Mouse (Mus musculus) forebrain, postnatal 0 days (tissue): Measurements from ENCODE around the gene T2. TPM values are rescaled to one million over a fixed set of nuclear protein-coding genes. Genes with fewer than 3 reads are reported as not detected.

Experiments
- ATAC-seq: fragments of 200-750 bp; cut with Nextera tagmentation; 2 replicates; pipeline ENCODE4 v1.8.0; 2017; ENCODE audit warnings: mild to moderate bottlenecking, moderate library complexity
- DNase-seq: peaks from one replicate; pipeline ENCODE4 v3.0.0-alpha.2; 2015
- H3K27ac ChIP-seq: fragments of 300-500 bp; sonication (generic); 2 replicates; pipeline ENCODE4 v1.5.1; 2014; ENCODE audit warnings: low read depth, mild to moderate bottlenecking, antibody characterized with exemption, low read length, moderate library complexity, mixed read lengths
- H3K27me3 ChIP-seq: fragments of 300-500 bp; sonication (generic); 2 replicates; pipeline ENCODE4 v1.6.1; 2014; ENCODE audit warnings: mild to moderate bottlenecking, low read length, mixed read lengths; ENCODE audit not compliant: insufficient read depth
- H3K36me3 ChIP-seq: fragments of 300-500 bp; sonication (generic); 2 replicates; pipeline ENCODE4 v1.6.1; 2014; ENCODE audit warnings: mild to moderate bottlenecking, moderate library complexity; ENCODE audit not compliant: insufficient read depth
- H3K4me1 ChIP-seq: fragments of 300-500 bp; sonication (generic); 2 replicates; pipeline ENCODE4 v1.6.1; 2014; ENCODE audit warnings: antibody characterized with exemption; ENCODE audit not compliant: insufficient read depth
- H3K4me2 ChIP-seq: fragments of 300-500 bp; sonication (generic); 2 replicates; pipeline ENCODE4 v1.6.1; 2014; ENCODE audit warnings: low read depth, mild to moderate bottlenecking, moderate library complexity
- H3K4me3 ChIP-seq: fragments of 300-500 bp; sonication (generic); 2 replicates; pipeline ENCODE4 v1.5.1; 2014; ENCODE audit warnings: low read depth, low read length, mixed read lengths
- H3K9ac ChIP-seq: fragments of 300-500 bp; sonication (generic); 2 replicates; pipeline ENCODE4 v1.6.1; 2014; ENCODE audit warnings: mild to moderate bottlenecking
- H3K9me3 ChIP-seq: fragments of 300-500 bp; sonication (generic); 2 replicates; pipeline ENCODE4 v1.6.1; 2016; ENCODE audit warnings: low read length
- CTCF ChIP-seq: sonication (generic); IDR thresholded peaks from 2 replicates; pipeline ENCODE4 v1.5.1; 2016; ENCODE audit warnings: antibody characterized with exemption, control low read depth, low read depth
- WGBS: fragments of 180-500 bp; shearing (Covaris S2); extraction: QIAGEN DNeasy Blood & Tissue Kit; methylation state at CpG from one replicate; pipeline ENCODE4 v1.1.7; 2014; 5-methylcytosine and 5-hydroxymethylcytosine counted together
- polyA plus RNA-seq: library from polyadenylated mRNA; unstranded; fragments of >200 nt; fragmentation: Nextera tagmentation; extraction: Ambion mirVana; gene quantifications from 2 replicates; pipeline ENCODE4 v1.2.1, GENCODE M21; 2015
- total RNA-seq: library from RNA; depleted of rRNA; stranded (reverse); fragments of >200 nt; gene quantifications from 2 replicates; pipeline ENCODE4 v1.2.3, GENCODE M21; 2014

T2 gene
- total and polyA plus RNA-seq, 2 experiments from 2014 or later = 0.51 to 1.8 TPM

DNA sequence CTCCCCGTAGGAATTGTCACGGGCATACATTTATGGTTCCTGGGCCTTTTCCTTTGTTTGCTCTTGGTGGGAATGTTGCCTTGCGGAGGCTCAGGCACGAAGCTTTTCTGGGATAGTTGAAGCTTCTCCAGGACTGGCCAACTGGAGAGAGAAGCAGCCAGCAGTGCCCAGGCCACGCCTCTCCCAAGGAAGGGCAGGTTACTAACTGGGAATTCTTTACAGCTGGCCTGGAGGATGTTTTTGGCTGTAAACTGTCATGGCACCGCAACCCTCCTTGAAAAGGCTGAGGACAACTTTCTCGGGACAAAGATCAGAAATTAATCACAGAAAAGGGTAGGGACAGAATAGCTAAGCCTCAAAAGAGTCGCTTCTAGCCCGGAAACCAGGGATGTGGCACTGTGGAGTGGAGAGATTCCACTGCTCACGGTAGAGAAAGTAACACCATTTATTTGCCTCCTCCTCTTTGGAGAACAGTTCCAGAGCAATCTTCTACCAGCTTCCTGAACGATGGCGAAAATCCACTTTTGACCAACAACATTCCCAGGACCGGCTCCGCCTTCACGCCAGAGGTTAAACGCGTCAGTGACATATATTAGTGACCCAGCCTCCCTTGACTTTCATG, 76.5 kb downstream of the T2 start:
- Histone ChIP-seq H3K4me1 (0 out of 2 replicates have a peak, but pooled peaks cover 8% of the 10 kb centered on the region), H3K36me3 (no peaks in the 10 kb centered on the region), H3K9me3 (no peaks in the 10 kb centered on the region), H3K27ac (no peak overlapping the region), H3K27me3 (peaks cover 93% of the 10 kb centered on the region), H3K9ac (no peak overlapping the region), H3K4me2 (no peak overlapping the region), H3K4me3 (no peak overlapping the region)
- no peak for DNase-seq
- ATAC-seq = no peak
- TF ChIP-seq CTCF = no peak
- 2% methylated on average over 17 of the region's 17 CpGs for WGBS

DNA sequence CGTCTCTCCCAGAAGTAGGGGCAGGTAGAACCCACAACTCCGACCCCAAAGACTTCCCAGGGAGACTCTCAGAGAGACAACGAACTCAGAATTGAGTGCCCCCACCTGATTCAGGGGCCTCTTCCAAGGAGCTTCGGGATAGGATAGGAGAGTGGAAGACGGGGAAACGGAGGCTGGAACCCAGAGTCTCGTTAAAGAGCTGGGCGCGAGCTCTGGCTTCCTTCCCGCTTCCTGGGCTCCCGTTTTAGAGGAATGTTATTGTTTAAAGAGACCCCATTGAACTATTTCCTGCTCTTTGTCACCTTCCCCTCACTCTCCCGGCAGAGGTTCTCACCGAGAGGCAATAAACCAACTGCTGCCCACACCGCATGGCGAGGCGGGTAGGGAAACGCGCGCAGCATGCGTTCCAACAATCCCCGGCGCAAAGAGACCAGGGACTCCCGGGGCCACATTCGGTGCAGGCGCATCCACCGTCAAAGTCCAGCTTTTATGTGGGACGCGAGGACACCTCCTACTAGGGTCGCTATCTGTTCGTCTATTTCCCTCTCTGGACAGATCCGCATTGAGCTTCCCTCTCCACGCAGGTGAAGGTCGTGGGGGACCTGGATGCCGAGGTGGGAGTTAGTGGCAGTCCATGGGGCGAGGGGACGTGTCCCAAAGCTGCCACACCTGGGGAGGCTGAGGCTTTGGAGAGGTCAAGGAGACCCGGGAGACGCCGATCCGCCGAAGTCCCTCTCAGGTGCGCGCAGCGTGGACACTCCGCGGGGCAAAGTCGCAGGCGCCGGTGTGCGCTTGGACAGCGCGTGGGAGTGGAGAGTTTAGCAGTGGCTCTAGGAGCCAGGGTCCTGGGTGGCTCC, 77.6 kb downstream of the T2 start:
- Histone ChIP-seq H3K9ac (no peak overlapping the region), H3K9me3 (no peaks in the 10 kb centered on the region), H3K4me2 (peak overlapping the region; percentile 27), H3K4me3 (peak overlapping the region; percentile 17), H3K36me3 (no peaks in the 10 kb centered on the region), H3K4me1 (0 out of 2 replicates have a peak, but pooled peaks cover 8% of the 10 kb centered on the region), H3K27me3 (peaks cover 95% of the 10 kb centered on the region), H3K27ac (no peak overlapping the region)
- WGBS = 2% methylated on average over 52 of the region's 52 CpGs
- DNase-seq (no peak), ATAC-seq (no peak)
- TF ChIP-seq CTCF = no peak

DNA sequence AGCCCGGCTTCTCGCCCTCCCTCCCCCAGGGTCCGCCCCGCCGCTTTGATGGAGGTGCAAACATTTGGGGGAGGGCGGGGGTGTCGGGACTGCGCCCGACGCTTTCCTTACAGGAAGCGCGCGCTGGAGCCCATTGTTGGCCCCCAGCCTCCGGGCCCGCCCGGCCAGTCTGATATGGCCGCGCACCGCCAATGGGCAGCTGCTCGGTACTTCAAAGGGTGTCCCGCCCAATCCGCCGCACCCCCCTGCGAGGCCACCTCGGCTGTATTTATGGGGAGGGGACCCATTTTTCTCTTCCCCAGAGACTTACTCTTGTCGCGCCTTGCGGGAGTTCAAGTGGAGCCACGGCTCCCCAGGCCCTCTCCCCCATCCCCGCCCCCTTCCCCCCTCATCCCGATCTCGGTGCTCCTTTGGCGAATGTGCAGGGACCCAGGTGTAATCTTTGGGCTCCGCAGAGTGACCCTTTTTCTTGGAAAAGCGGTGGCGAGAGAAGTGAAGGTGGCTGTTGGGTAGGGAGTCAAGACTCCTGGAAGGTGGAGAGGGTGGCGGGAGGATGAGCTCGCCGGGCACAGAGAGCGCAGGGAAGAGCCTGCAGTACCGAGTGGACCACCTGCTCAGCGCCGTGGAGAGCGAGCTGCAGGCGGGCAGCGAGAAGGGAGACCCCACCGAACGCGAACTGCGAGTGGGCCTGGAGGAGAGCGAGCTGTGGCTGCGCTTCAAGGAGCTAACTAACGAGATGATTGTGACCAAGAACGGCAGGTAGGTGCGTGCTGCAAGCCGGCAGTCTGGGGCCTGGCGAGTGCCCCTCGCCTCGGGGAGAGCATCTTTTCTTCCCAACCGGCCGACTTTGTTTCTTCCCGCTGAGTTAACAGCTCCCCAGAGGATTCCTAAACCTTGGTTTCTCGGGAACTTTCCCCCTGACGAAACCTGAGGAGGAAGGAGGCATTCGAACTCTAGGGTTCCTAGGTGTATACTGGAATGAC, 78.5 kb downstream of the T2 start, which contains the start of gene T:
Gene T, plus strand, starts transcription at position 446 of the 983 bp plus-strand sequence.
- H3K27me3 ChIP-seq = peaks cover 97% of the 10 kb centered on the region
- no peaks in the 10 kb centered on the region for H3K9me3 ChIP-seq
- H3K27ac ChIP-seq = no peak within 1 kb of the TSS
- no peak within 1 kb of the TSS for H3K9ac ChIP-seq
- H3K36me3 ChIP-seq = no peaks in the 10 kb centered on the region
- peak within 1 kb of the TSS; percentile 27 for H3K4me2 ChIP-seq
- no peak for TF ChIP-seq CTCF
- ATAC-seq = no peak
- 2% methylated on average over 64 of the region's 65 CpGs for WGBS
- DNase-seq = no peak
- peak within 1 kb of the TSS; percentile 17 for H3K4me3 ChIP-seq
- H3K4me1 ChIP-seq = 0 out of 2 replicates have a peak, but pooled peaks cover 8% of the 10 kb centered on the region

DNA sequence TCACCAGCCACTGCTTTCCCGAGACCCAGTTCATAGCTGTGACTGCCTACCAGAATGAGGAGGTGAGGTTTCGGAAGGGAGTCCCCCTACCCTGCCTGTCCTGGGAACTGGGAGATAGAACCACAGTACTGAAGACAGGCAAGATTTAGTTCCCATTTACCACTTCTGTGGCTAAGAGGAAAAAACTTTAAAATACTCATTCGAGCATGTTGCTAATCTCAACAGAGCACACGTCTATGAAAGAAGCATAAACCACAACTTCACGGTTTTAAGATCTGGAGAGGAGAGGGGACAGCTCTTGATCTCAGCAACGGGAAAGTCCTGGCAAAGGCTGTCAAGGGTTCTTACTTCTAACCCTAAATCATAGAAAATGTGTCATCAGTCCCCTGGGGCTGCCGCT, 80.4 kb downstream of the T2 start:
- no peak overlapping the region for H3K4me2 ChIP-seq
- H3K4me1 ChIP-seq = 0 out of 2 replicates have a peak, but pooled peaks cover 8% of the 10 kb centered on the region
- no peak overlapping the region for H3K27ac ChIP-seq
- H3K27me3 ChIP-seq = peaks cover 88% of the 10 kb centered on the region
- no peak overlapping the region for H3K9ac ChIP-seq
- ATAC-seq = no peak
- H3K4me3 ChIP-seq = no peak overlapping the region
- no peaks in the 10 kb centered on the region for H3K9me3 ChIP-seq
- no peak for TF ChIP-seq CTCF
- WGBS = 22% methylated on average over 7 of the region's 7 CpGs
- no peaks in the 10 kb centered on the region for H3K36me3 ChIP-seq
- no peak for DNase-seq

DNA sequence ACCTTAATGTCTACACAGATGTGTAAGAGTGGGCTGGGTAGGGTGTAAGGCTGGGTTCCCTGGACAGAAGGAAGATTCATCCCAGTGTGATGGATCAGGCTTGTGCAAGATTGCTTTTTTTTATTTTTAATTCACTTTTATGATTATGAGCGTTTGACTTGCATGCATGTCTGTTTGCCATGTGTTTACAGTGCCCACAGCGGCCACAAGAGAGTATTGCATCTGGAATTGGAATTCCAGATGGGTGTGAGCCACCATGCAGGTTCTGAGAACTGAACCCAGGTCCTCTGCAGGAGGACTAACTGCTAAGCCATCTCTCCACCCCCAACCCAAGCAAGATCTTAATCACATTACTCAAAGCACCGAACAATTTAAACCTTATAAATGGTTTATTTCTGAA, 88.3 kb downstream of the T2 start:
- Histone ChIP-seq H3K36me3 (no peaks in the 10 kb centered on the region), H3K9me3 (no peaks in the 10 kb centered on the region), H3K27me3 (peaks cover 12% of the 10 kb centered on the region), H3K4me1 (no peaks in the 10 kb centered on the region), H3K9ac (no peak overlapping the region), H3K27ac (no peak overlapping the region), H3K4me3 (no peak overlapping the region), H3K4me2 (no peak overlapping the region)
- 64% methylated on average over 3 of the region's 3 CpGs for WGBS
- DNase-seq (no peak), ATAC-seq (no peak)
- peak; percentile 29 for TF ChIP-seq CTCF

DNA sequence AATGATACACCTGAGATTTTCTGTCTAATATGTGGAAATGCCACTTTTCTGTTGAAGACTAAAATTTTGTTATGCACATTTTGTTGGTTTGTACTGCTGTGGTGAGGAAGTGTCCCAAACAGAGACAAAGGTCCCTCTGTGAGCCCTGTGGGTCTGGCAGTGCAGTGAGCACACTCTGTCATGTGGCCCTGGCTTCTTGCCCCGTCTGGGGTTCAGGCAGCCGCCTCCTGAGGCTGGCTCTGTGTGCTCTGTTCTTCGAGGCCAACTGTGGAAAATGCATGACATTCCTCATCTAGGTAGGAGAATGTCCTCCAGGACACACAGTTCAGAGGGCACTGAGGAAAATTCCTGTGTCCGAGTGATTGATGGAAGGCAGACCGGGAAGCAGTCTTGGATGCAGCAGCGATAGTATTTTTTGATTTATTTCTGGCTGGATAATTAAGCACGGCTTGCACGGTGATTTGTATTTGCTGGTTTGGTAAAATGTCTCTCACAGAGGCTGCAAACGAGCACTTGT, 91.9 kb downstream of the T2 start:
- Histone ChIP-seq H3K4me2 (no peak overlapping the region), H3K4me3 (no peak overlapping the region), H3K9ac (no peak overlapping the region), H3K27me3 (no peaks in the 10 kb centered on the region), H3K27ac (no peak overlapping the region), H3K9me3 (no peaks in the 10 kb centered on the region), H3K4me1 (no peaks in the 10 kb centered on the region), H3K36me3 (no peaks in the 10 kb centered on the region)
- WGBS = 49% methylated on average over 9 of the region's 9 CpGs
- TF ChIP-seq CTCF = no peak
- ATAC-seq (no peak), DNase-seq (no peak)
